Mouse (Mus musculus) intestine, embryonic 15.5 days (tissue): ENCODE results near the gene Asb9. TPM values are rescaled to one million over a fixed set of nuclear protein-coding genes. Genes with fewer than 3 reads are reported as not detected.

ENCODE experiments used
- ATAC-seq: fragments of 200-750 bp; cut with Nextera tagmentation; 2 replicates; pipeline ENCODE4 v1.8.0; 2017; ENCODE audit warnings: moderate TSS enrichment, moderate library complexity
- H3K27ac ChIP-seq: fragments of 300-500 bp; sonication (generic); 2 replicates; pipeline ENCODE4 v1.5.1; 2015; ENCODE audit warnings: mild to moderate bottlenecking, inconsistent platforms
- H3K27me3 ChIP-seq: fragments of 300-500 bp; sonication (generic); replicated peaks from 2 replicates; pipeline ENCODE4 v1.6.1; 2015; ENCODE audit warnings: inconsistent platforms
- H3K36me3 ChIP-seq: fragments of 300-500 bp; sonication (generic); 2 replicates; pipeline ENCODE4 v1.6.1; 2015; ENCODE audit warnings: inconsistent platforms
- H3K4me1 ChIP-seq: fragments of 300-500 bp; sonication (generic); replicated peaks from 2 replicates; pipeline ENCODE4 v1.6.1; 2015; ENCODE audit warnings: inconsistent platforms
- H3K4me2 ChIP-seq: fragments of 300-500 bp; sonication (generic); replicated peaks from 2 replicates; pipeline ENCODE4 v1.6.1; 2015; ENCODE audit warnings: mild to moderate bottlenecking, inconsistent platforms
- H3K4me3 ChIP-seq: fragments of 300-500 bp; sonication (generic); replicated peaks from 2 replicates; pipeline ENCODE4 v1.5.1; 2015; ENCODE audit warnings: inconsistent platforms
- H3K9ac ChIP-seq: fragments of 300-500 bp; sonication (generic); 2 replicates; pipeline ENCODE4 v1.6.1; 2015; ENCODE audit warnings: inconsistent platforms
- H3K9me3 ChIP-seq: fragments of 300-500 bp; sonication (generic); 2 replicates; pipeline ENCODE4 v1.6.1; 2016; ENCODE audit warnings: inconsistent platforms
- WGBS: fragments of 180-500 bp; shearing (Covaris S2); methylation state at CpG from one replicate; pipeline ENCODE4 v1.1.7; 2015; 5-methylcytosine and 5-hydroxymethylcytosine counted together
- polyA plus RNA-seq: library from polyadenylated mRNA; unstranded; fragments of >200 nt; fragmentation: Nextera tagmentation; extraction: Ambion mirVana; gene quantifications from 2 replicates; pipeline ENCODE4 v1.2.1, GENCODE M21; 2015

Asb9 gene
- not detected in 2 replicates for polyA plus RNA-seq

DNA sequence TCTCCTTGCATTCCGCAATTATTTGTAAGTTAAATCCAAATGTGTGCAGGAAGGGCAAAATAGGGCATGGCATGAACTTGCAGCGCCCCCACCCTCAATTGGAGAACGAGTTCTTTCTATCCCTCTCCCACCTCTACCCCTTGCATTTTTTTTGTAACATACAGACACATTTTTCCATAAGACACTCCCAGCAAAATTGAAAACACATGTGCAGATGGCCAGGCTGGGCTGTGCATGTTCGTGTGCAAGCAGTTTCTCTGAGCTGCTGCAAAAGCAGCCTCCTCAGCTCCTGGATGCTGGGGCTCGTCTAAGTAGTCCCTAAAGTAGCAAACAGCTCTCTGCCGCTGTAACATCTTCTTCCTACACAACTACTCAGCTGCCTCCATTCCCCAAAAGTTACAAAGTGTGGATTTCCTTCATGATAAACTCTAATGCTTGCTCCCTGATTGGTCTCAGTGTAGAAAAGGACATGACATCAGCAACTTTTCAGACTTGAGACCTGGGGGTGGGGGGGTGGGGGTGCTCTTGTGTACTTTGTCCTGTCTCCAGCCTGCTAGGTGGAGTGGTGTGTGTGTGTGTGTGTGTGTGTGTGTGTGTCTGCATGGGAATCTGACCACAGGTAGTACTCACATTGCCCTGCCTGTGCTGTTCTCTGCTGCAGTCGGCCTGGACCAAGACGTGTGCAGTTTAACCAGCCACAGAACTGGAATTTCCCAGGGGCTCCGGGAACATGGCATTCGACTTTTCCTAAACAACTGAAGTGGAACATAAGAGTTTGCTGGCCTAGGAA is at the start of gene Asb9:
Asb9 (plus strand) TSS at position 619 of the 790 bp plus-strand sequence.
- Histone ChIP-seq H3K27ac (no peak within 1 kb of the TSS), H3K27me3 (0 out of 2 replicates have a peak, but pooled peaks cover 2% of the 10 kb centered on the region), H3K4me2 (no peak within 1 kb of the TSS), H3K9me3 (no peaks in the 10 kb centered on the region), H3K4me1 (no peaks in the 10 kb centered on the region), H3K36me3 (no peaks in the 10 kb centered on the region), H3K9ac (no peak within 1 kb of the TSS), H3K4me3 (no peak within 1 kb of the TSS)
- no peak for ATAC-seq
- WGBS: 71% methylated on average over 10 of the region's 10 CpGs

DNA sequence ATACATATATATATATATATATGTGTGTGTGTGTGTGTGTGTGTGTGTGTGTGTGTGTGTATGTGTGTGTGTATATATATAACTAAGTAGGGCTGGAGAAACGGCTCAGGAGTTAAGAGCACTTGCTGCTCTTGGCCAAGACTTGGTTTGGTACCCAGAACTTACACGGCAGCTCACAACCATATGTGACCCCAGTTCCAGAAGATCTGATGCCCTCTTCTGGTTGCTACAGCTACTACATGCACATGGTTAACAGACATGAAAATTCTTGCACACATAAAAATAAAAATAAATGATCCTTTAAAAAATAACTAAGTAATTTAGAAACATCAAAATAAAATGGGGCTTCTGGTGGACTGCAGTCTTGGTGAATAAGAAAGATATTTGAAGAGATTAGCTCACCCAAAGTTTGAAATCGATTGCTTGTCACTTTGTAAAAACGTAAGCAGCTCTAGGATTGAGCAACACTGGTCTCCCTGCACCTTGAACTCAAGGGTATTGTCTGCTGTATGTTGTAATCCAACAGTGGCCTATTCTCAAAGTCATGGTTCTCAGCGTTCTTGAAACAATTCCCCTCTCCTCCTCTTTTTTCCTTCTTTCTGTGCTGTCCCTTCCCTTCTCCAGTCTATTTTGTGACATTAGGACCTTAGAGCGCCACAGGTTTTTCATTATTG is 46.8 kb upstream of the Asb9 start:
- H3K36me3 ChIP-seq: no peaks in the 10 kb centered on the region
- no peak overlapping the region for H3K9ac ChIP-seq
- H3K27me3 ChIP-seq: no peaks in the 10 kb centered on the region
- 64% methylated on average over 6 of the region's 6 CpGs for WGBS
- ATAC-seq: no peak
- H3K9me3 ChIP-seq: no peaks in the 10 kb centered on the region
- no peak overlapping the region for H3K4me3 ChIP-seq
- H3K4me2 ChIP-seq: no peak overlapping the region
- H3K27ac ChIP-seq: no peak overlapping the region
- no peaks in the 10 kb centered on the region for H3K4me1 ChIP-seq

DNA sequence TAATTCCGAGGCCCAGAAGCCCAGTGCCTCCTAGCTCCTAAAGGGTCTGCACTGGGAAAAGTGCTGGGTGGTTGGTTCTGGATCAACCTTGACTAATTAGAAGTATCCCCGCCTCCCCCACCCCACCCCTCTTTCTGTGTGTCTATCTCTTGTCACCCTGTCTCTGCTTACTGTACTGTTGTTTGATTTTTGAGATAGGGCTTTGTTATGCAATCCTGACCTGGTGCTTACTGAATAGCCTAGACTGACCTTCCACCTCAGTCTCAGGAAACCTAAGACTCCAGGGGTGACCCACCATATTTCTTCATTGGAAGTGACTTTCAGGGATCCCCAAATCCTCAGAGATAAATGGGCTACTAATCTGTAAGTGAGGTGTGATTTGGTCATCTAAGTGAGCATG is 3.9 kb upstream of the Asb9 start:
- Histone ChIP-seq H3K9ac (no peak overlapping the region), H3K36me3 (no peaks in the 10 kb centered on the region), H3K27ac (no peak overlapping the region), H3K4me2 (no peak overlapping the region), H3K4me3 (no peak overlapping the region), H3K9me3 (no peaks in the 10 kb centered on the region), H3K27me3 (0 out of 2 replicates have a peak, but pooled peaks cover 2% of the 10 kb centered on the region), H3K4me1 (no peaks in the 10 kb centered on the region)
- 71% methylated on average over 2 of the region's 2 CpGs for WGBS
- no peak for ATAC-seq

DNA sequence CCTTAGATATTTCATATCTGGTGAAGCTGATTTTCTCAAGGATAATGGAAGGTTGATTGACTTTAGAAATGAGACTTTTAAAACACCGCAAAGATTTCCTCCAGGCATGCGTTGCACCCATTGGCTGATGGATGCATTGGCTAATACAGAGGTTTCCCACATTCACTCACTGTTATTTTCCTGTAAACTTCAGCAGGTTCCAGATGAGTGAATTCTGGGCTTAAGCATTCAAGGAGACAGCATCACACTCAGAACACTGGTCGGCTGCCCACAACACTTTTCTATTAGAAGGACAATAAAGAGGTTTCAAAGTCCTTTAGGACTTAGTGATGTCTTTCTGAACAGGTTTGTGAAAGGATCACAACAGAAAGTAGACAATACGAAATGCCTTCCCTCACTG is 941 bp downstream of the Asb9 start:
- no peak for ATAC-seq
- H3K4me2 ChIP-seq: no peak overlapping the region
- no peaks in the 10 kb centered on the region for H3K4me1 ChIP-seq
- no peaks in the 10 kb centered on the region for H3K9me3 ChIP-seq
- H3K27ac ChIP-seq: no peak overlapping the region
- 81% methylated on average over 4 of the region's 4 CpGs for WGBS
- H3K36me3 ChIP-seq: no peaks in the 10 kb centered on the region
- no peaks in the 10 kb centered on the region for H3K27me3 ChIP-seq
- H3K9ac ChIP-seq: no peak overlapping the region
- no peak overlapping the region for H3K4me3 ChIP-seq

DNA sequence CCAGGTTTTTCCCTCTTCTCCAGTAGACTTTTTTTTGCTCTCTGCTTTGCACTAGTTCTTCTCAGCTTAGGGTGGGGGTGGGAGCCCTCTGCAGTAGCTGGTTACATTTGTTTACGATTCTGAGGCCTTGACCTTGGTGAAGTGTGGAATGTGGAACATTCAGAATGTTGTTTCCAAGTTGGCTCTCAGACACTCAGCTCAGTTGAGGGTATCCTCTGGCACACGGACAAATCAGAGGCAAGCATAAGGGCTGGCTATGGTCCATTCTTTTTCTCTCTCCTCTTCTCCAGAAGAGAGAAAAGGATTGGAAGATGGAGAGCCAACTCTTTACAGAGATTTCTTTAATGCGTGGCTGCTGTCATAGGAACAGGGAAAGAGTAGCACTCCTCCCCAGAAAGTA is 2.6 kb downstream of the Asb9 start:
- no peaks in the 10 kb centered on the region for H3K36me3 ChIP-seq
- H3K4me1 ChIP-seq: no peaks in the 10 kb centered on the region
- H3K4me2 ChIP-seq: no peak overlapping the region
- H3K27ac ChIP-seq: no peak overlapping the region
- H3K4me3 ChIP-seq: no peak overlapping the region
- 41% methylated on average over 3 of the region's 3 CpGs for WGBS
- no peak overlapping the region for H3K9ac ChIP-seq
- no peak for ATAC-seq
- no peaks in the 10 kb centered on the region for H3K27me3 ChIP-seq
- no peaks in the 10 kb centered on the region for H3K9me3 ChIP-seq

DNA sequence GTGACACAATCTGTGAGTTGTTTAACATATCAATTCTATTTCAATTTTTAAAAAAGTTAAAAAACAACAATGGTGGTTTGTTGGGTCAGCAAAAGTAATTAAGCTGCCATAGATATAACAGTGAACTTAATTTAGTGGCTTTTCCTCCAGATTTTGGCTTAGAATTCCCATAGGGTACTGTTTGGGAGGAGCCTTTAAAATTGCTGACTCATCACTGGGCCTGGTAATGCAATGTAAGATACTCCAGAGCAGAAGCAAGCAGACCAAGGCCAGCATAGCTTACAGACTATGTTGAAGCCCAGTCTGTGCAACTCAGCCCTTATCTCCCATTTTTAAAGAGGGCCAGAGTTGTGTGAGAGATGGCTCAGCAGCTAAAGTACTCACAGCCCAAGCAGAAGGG is 16.0 kb downstream of the Asb9 start:
- no peaks in the 10 kb centered on the region for H3K4me1 ChIP-seq
- H3K27ac ChIP-seq: no peak overlapping the region
- ATAC-seq: no peak
- no peak overlapping the region for H3K9ac ChIP-seq
- no peak overlapping the region for H3K4me3 ChIP-seq
- no peaks in the 10 kb centered on the region for H3K27me3 ChIP-seq
- no peaks in the 10 kb centered on the region for H3K36me3 ChIP-seq
- H3K4me2 ChIP-seq: no peak overlapping the region
- no peaks in the 10 kb centered on the region for H3K9me3 ChIP-seq

DNA sequence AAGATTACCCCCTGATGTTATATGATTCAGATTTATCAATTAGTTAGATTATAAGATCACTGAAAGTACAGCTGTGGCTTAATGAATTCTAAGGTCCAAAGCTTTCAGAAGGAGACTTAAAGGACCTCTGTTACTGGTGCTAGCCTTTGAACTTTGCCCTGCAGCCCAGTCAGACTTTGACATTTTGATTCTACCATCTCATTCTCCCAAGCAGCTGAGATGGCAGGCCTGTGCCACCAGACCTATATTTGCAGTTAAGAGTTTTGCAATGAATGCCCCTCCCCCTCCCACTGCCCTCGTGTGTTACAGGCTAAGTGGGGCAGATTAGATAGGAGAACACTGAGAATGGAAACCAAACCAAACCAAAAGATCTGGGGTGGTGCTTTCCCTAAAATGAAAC is 20.4 kb downstream of the Asb9 start:
- H3K4me1 ChIP-seq: no peaks in the 10 kb centered on the region
- H3K27ac ChIP-seq: no peak overlapping the region
- 32% methylated on average over 1 of the region's 1 CpGs for WGBS
- H3K4me3 ChIP-seq: no peak overlapping the region
- no peaks in the 10 kb centered on the region for H3K27me3 ChIP-seq
- H3K36me3 ChIP-seq: no peaks in the 10 kb centered on the region
- H3K9me3 ChIP-seq: no peaks in the 10 kb centered on the region
- no peak for ATAC-seq
- no peak overlapping the region for H3K9ac ChIP-seq
- H3K4me2 ChIP-seq: no peak overlapping the region

DNA sequence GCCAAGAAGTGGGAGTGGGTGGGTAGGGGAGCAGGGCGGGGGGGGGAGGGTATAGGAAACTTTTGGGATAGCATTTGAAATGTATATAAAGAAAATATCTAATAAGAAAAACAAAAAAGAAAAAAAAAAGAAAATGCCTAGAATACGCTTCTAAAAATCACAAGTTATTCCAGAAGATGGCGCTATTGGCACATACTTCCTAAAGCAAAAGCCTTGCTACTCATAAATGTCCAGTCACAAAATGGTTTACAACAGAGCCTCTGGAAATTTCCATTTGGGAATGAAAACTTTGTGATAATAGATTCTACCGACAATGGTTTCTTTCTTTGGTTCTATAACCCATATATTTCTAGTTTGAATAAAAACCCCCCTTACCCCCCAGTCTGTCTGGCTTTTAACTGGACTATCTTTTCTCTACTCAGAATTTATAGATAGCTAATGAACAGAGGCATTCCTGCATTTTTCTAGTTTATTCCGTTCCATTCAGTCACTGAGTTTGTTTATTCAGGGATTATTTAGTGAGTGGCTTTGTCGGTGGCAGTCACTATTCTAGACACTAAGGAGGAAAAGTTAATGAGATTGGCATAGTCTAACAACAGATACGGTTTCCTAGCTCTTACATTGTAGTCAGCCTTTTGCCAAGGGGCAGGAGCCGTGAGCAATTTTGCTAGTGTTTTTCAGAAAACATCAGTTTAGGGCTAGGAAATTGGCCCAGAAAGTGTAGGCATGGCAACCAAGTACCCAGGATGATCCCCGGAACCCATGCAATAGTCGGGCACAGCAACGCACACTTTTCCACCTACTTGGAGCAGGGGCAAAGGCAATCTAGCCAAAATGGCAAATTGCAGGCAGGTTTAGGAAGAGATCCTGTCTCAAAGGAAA is 35.5 kb downstream of the Asb9 start:
- Histone ChIP-seq H3K36me3 (no peaks in the 10 kb centered on the region), H3K4me1 (no peaks in the 10 kb centered on the region), H3K4me2 (no peak overlapping the region), H3K9me3 (no peaks in the 10 kb centered on the region), H3K27me3 (no peaks in the 10 kb centered on the region), H3K27ac (no peak overlapping the region), H3K4me3 (no peak overlapping the region), H3K9ac (no peak overlapping the region)
- ATAC-seq: no peak
- 46% methylated on average over 11 of the region's 11 CpGs for whole genome bisulfite sequencing

DNA sequence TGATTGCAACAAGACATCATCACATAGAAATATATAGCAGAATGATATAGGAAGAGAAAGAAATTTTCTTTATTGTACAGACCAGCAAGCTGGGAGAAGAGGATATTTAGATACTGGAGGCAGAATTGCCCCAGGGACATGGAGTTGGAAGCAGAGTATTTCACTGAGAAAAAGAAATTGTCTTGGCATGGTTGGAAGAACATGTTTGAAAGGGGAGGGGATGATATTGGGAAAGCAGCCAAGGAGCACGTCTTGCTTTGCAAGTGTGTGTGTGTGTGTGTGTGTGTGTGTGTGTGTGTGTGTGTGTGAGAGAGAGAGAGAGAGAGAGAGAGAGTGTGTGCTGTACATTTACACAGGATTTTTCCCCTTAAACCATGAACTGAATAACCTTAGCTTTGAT is 64.1 kb downstream of the Asb9 start:
- Histone ChIP-seq H3K4me1 (no peaks in the 10 kb centered on the region), H3K27me3 (no peaks in the 10 kb centered on the region), H3K4me3 (no peak overlapping the region), H3K9me3 (no peaks in the 10 kb centered on the region), H3K36me3 (no peaks in the 10 kb centered on the region), H3K27ac (no peak overlapping the region), H3K4me2 (no peak overlapping the region), H3K9ac (no peak overlapping the region)
- no peak for ATAC-seq
- WGBS: 52% methylated on average over 1 of the region's 1 CpGs

DNA sequence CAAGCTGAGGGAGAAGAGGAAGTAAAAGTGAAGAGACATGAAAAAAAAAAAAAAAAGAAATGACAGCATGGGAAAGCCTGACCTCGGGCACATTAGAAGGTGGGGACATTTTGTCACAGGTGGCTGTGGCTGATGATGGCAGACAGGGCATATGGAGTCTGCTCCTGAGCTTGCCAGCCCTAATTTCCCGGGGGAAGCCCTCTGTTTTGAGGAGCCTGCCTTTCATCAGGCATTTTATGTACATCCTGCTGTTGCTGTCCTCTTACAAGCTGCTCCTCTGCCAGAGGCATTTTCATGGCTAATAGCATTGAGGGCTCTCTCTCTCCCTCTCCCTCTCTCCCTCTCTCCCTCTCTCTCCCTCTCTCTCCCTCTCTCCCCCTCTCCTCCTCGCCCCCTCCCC is 70.8 kb downstream of the Asb9 start:
- H3K4me3 ChIP-seq: no peak overlapping the region
- H3K27ac ChIP-seq: no peak overlapping the region
- no peaks in the 10 kb centered on the region for H3K9me3 ChIP-seq
- no peaks in the 10 kb centered on the region for H3K36me3 ChIP-seq
- H3K9ac ChIP-seq: no peak overlapping the region
- WGBS: 66% methylated on average over 3 of the region's 3 CpGs
- H3K4me2 ChIP-seq: no peak overlapping the region
- ATAC-seq: no peak
- H3K27me3 ChIP-seq: no peaks in the 10 kb centered on the region
- no peaks in the 10 kb centered on the region for H3K4me1 ChIP-seq
